Mouse (Mus musculus) A20 (cell line): Measurements from ENCODE around the gene Fam90a1a.
"Not testable (repeated sequence)": the region's sequence is repeated elsewhere in the genome, so short reads cannot be mapped to it uniquely, and the experiment has no call there.

Experiments
- DNase-seq: peaks from one replicate; pipeline ENCODE4 v3.0.0-alpha.2; 2011; ENCODE audit warnings: low read depth, low spot score

Gene Fam90a1a

DNA sequence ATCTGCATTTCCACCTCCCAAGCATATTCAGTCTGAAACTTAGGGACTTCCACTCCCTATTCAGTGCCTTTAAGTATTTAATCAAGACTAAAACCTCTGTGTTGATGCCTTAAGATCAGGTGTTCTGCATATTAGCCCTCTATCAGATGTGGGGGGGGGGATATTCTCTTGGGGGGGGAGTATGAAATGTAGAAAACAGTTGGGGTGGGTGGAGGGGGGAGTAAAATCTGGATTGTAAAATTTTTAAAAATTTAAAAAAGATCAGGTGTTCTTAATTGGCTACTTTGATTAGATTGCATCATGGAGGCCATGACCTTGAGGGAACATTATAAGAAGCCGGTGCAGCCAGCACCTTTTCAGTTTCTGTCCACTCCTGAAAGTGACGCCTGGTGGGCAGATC lies at the start of gene Fam90a1a:
Gene Fam90a1a (plus strand): TSS at position 301 of the 400 bp plus-strand sequence.
- DNase-seq, result no peak

DNA sequence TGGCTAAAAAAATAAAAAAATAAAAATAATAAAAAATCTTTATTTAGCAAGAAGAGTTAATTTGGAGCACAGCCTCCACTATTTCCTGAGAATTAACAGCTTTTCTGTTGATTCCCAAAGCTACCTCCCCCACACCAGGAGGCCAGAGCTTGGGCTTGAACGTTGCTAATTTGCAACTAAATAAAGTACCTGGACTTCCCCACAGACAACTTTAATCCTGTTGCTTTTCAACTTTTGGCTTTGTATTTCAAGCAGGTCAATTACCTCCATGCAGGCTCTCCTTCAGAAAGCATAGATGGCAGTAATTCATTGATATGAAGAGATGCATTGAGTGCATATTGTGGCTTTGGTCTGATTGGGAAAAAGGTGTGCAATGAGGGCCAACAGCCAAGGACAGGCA lies 46.6 kb upstream of the Fam90a1a start:
- no peak for DNase-seq

DNA sequence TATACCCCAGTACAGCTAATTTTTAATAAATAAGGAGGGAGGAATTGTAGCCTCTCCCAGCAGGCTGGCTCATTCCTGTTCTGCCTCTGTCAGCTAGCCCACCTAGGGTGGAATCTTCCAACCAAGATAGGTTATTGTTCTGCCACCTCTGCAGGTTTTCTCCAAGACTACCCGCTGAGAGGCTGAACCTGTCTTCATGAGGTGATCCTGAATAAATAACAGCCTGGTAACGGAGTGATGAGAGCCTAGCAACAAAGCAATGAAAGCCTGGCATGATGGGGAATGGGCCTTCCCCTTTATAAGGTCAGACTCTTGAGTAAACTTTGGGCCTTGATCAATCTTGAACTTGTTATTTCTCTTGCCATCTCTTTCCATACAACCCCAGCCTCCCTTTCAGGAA lies 46.0 kb upstream of the Fam90a1a start:
- no peak for DNase-seq

DNA sequence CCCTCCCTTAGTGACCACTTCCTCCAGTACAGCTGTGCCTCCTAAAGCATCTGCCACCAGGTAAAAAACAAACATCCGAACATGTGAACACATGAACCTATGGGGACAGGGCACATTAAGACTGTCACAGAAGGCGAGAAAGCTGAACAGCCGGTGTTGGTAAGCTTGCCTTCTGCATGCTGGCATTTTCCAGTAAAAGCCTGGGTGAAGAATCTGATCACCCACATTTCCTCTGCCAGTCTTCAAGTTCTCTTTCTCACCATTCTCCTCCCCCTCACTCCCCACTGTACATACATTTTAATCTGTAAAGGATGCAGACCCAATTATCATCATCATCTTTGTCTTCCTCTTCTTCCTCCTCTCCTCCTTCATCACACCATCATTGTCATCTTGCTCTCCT lies 42.9 kb upstream of the Fam90a1a start:
- DNase-seq, result no peak

DNA sequence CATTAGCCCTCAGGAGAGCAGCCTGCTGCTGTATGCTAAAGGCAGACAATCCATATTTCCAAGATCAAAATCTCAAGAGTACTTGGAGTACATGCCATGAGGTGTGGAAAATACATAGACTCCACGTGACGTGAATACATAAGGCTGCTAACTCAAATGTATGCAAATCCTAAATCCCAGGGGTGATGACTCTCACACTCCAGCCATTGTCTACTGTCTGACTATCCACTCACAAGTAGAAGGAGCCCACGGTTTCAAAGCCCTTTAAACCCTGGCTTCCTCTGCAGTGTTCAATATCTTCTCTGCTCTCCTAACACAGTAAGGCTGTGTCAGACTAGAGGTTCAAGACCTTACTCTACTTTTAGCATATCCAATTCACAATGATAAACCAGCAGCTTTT lies 27.8 kb upstream of the Fam90a1a start:
- not testable (repeated sequence) for DNase-seq

DNA sequence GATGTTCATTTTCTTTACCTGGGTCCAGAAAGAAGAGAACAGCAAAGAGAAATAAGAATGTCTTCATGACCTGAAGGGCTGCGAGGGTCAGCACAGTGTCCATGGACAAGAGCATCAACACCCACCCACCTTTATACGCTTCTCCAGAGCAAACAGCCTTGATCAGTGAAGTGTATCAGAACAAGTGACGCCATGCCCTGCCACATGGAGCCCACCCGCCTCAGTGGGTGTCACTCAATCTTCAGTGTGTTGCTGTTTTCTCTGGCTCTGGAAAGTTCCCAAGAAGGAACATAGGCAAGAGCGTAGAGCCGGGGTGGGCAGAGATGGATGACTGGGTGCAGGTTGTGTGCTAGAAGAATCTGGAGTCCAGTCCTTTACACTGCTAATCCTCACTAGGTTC lies 25.9 kb upstream of the Fam90a1a start, which contains the start of gene Defb15:
Gene Defb15 (minus strand): TSS at position 101 of the 400 bp plus-strand sequence.
- no peak for DNase-seq

DNA sequence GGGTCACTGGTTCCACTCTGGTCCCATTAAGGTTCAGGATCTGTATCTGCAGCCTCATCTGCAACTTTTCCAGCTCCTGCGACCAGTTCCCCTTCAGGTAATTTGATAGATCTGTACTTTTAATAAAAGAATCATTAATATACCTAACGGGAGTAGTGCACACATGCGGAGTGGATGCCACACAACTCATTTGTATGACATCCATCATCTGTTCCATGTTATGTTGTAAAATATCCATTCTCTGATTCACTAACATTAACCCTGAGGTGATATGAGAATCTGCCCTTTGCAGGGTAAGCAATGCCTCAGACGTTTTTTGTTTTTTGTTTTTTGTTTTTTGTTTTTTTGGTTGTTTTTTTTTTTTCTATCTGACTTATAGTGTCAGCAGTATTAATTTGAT lies 20.5 kb upstream of the Fam90a1a start, which contains the start of gene Defb35:
Gene Defb35 (plus strand): TSS at position 301 of the 400 bp plus-strand sequence.
- not testable (repeated sequence) for DNase-seq

DNA sequence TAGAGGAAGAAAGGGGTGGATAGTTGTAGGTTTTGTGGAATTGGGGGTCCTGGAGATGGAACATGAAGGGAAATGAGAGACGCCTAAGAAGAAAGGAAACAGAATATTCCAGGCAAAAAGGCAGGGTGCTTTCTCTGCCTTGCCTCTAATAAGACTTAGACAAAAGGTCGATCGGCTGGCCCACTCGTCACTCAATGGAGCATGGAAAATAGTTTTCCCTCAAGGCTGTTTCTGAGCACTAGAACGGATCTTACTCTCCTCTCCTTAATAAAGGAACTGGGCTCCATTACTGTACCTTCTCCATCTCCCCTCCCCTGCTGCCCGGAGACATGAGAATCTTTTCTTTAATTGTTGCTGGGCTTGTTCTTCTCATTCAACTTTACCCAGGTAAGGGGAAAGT lies 12.1 kb upstream of the Fam90a1a start, which contains the start of gene Defb13:
Gene Defb13 (plus strand): TSS at position 301 of the 400 bp plus-strand sequence.
- DNase-seq, result no peak

DNA sequence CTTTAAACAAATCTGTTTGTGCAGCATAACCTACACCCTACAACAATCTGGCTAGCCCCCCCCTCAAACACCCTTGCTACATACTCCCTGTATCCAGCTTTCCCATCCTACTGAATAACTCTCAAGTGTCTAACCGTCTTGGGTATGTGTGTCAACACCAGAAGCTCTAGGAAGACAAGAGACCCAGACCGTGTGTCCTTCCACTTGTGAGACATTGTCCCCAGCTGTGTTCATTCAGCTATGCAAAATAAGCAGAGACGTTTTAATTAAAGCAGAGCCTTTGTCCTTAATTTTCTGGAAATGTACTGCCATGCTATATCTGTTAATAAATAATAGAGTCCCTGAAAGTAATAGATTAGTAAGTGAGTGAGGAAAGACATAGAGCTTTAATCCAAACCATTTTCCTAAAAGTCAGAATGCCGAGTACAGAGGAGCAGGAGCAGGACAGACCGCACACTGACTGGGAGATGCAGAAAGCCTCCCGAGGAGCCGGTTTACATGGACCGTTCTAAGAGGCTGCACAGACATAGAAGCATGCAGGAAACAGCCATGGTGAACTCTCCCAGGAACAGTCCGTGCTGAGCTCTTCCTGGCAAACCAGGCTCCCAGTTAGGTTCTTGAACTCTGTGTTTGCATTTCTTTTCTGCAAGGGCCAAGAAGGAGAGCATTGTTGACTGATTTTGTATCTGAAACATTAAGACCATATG lies 11.1 kb upstream of the Fam90a1a start:
- no peak for DNase-seq

DNA sequence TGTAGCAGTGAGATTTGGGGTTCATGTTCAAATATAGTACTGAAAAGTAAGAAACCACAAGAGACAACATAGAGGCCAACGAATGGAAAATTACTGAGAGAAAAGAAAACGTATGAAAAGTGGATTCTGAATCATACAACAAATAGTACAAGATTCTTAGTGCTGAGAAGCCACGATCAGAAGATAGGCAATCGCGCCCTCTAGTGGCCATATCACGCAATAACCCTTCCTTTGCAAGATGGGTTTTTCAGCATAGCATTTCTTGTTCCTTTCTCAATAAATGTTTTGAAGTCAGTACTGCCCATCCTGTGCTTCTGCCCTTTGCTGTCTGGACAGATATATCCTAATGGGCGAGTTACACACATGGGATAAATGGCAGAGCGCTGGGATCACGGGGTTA lies 3.2 kb upstream of the Fam90a1a start:
- peak; percentile 51 for DNase-seq

DNA sequence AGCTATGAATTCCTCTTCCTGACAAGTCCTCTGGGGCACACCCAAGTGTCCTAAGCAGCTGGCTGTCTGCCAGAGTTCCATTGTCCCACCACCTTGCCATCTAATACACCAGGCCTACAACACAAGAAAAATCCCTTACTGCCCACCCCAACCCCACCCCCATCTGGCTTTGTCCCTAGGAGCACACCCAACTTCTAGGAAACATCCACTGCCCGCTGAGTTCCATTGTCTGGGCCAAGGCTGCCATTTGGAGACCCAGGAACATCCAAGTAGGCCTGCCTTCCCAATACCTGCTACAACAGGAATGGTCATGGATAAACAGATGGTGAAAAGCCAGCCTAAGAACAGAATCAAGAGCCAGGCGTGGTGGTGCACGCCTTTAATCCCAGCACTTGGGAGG lies 2.2 kb upstream of the Fam90a1a start:
- DNase-seq, result no peak

DNA sequence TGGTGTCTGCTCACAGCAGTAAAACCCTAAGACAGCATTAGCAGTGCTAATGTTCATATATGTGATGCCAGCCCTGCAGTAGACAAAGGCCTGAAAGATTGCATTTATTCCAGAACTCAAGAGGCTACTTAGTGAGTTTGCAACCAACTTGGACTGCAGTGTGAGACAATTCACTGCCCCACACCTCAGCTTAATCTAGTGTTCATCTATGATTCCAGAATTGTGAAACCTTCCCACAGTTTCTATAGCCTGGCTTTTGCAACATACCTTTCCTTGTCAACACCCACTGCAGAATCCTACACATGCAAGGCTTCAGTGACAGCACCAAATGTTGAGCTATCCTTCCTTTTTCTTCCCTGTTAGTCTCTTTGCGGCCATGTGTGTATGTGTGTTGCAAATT lies 8.1 kb downstream of the Fam90a1a start:
- DNase-seq, result no peak

DNA sequence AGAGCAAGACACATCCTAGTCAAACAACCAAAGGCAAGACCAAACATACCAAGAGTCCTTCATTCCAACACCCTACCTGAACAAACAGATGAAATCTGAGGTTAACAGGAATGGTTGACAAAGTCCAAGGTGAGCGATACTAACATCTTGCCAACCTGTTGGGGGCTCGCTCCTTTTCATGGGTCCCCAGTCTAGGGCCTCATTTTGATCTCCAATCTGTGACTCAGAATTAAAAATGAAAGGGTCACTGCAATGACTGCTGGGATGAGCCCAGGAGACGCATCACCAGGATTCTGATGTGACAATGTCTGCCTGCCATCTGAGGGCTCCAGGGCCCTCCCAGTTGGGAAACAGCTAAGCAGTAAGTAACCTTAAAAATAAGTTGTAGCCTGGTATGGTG lies 11.0 kb downstream of the Fam90a1a start, which contains the start of gene Ccdc70:
Gene Ccdc70 (plus strand): TSS at position 301 of the 400 bp plus-strand sequence.
- no peak for DNase-seq

DNA sequence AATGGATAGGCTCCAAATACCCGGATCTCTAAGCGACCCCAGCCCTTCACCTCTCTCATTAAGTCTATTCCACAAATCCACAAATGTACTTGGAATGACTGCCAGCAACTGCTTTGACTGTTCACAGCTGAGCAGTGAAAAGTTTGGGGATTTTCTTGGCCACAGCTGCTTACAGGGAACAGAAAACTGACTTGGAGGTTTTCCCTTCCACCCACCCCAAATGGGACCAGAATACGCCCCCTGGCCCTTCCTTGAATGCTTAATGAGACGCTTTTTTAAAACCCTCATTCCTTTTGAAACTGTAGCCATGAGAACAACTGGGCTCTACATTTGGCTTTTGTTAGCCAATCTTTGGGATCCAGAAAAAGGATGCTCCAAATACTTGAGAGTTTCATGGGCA lies 19.7 kb downstream of the Fam90a1a start:
- DNase-seq, result no peak

DNA sequence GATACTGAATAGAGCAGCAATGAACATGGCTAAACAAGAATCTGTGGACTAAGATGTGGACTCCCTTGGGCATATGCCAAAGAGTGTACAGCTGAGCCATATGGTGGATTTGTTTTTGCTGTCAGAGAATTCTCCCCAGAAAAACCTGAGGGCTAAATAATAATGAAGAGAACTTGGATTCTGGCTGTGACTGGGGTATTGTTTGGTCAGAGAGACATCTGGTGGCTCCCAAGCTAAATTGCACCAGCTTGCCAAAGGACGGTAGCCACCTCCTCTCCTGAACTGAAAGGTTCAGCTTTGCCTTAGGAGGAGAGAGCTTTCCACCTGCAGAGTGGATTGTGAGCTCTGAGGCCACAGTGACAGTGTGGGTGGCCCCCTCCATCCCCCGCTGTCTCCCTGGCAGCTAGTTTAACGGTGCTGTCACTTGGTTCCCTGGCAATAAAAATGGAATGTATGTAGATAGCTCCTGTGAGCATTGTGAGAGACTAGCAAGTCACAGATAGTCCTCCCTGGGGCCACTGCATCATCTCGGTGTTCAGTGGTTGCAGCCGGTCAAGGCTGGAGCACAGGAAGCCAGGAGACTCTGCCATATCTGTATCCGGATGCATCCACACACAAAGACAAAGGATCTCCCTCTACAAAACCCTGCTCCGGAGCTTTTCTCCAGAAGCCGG lies 23.3 kb downstream of the Fam90a1a start:
- peak; percentile 13 for DNase-seq

DNA sequence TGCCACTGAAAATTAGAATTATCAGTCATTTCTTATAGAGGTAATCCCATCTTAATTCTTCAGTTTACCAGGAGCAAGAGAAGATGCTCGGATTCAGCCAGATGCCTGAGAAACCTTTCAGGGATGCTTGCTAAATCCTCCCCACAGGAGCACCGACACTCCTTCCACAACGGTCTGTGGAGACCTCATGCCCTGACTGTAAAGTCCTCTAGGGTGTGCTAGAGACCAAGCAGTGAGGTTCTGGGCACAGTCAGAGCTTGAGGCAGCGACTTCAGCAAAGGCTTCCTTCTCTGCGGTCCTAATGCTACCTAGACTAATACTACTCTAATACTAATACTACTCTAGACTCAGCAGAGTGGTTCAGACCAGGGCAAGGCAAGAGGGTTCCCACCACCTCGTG lies 33.7 kb downstream of the Fam90a1a start:
- DNase-seq, result peak; percentile 47

DNA sequence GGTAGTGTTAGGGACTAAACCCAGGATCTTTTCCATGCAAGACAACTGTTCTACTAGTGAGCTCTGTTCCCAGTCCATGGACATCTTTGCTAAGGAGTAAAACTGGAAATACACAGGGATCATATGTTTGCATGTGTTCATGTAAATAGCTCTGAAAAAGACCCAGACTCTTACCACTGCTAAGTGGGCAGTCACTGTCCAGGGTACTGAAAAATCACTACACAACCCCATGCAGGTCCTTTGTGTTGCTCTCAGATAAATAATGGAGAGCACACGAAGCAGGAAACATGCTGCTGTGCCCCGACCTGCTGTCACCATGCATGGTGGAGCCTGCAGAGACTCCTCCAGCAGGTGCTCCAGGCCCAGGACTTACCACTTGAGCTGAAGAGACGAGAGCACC lies 36.7 kb downstream of the Fam90a1a start:
- DNase-seq, result no peak

DNA sequence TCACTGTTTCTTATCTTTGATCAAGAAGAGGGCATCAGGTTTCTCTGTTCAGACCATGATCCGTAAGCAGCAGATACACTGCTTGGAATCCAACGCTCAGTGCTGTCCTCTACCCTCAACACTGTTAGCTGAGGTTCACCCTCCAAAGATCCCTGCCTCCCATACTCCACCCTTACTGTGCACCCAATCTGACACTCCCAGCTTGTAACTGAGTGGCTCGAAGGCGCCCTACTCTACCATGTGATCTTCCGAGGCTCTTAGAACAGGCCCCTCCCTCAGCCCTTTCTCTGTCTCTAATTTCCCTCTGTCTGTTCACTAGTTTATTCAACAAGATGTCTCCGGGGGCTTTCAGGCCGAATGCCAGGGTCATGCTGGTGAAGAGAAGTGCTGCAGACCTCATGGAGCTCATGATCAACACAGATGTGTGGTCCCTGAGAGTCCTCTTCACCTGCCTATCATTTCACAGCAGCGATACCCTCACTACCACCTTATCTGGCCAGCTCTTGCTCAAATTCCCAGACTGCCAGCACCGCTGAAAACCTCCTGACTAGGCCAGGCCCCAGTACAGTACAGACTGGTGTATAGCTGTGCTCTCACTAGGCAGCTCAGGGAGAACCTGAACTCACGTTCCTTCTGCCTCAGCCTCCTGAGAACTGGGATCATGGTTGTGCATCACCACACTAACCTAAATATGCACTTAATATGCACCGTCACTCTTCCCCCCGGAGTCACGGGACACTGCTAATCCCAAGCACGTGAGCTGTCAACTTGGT lies 46.4 kb downstream of the Fam90a1a start:
- DNase-seq, result no peak

DNA sequence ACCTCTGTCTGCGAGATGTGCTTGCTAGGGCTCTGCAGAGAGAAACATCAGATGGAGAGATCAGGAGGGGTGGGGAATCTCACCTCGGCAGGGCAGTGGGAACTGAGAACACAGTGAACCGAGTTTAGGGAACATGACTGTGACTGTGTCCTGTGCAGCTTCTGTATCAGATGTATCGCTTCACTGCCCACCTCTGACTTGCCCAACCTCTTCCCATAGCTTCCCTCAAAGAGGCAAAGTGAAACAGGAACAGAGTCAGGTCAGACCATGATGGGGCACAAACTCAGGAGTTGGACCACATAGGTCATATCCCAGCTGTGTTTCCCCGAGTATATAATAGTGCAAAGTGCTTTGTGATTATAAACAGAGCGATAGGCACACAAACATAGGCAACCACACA lies 47.9 kb downstream of the Fam90a1a start:
- peak; percentile 56 for DNase-seq

DNA sequence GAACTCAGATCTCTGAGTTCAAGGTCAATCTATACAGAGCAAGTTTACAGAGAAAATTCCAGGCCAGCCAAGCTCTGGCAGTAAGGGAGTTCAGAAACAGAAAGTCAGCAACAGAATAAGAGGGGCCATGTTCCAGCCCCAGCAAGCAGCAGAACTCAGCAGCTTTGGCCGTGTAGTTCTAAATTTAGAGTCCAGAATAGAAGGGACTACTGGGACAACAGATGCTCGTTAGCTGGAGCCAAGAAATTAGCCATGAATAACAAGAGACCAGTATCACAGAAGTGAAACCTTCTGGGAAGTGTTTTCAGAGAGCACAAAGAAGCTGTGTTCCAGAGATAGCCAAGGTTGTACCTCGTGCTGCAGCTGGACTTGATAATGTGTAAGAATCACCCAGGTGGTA lies 50.9 kb downstream of the Fam90a1a start:
- no peak for DNase-seq

DNA sequence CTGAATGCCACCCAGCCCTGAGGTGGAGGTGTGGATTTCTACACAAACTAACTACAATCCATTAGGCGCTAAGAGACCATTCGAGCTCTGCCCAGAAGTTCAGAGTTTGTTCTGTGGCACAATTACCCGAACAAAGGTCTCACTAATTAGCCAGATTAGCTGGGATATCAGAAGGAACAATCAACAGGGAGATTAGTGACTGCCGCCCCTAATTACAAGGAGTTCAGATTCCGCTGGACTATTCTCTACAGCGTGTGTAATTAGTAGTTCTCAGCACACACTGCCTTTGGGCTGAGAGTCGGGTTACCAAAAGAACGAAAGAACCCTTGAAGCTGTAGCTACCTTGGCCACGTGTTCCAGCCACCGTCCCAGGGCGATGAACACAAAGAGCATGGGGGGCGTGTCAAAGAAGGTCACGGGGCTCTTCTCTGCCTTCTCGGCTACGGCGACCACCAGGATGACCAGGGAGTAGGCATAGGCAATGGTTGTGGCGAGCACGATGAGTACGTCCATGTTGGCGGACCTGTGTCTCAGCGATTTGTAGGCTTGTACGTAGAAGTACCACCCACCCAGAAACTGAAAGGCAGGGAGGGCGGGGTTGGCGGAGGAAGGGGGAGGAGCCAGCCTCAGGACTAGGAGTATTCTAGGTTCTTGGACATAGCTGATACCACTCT lies 54.7 kb downstream of the Fam90a1a start:
- peak; percentile 66 for DNase-seq
